Mouse (Mus musculus) forebrain, embryonic 11.5 days (tissue): ENCODE measurements around the gene Ifna5. TPM values are rescaled to one million over a fixed set of nuclear protein-coding genes. Genes with fewer than 3 reads are reported as not detected.
"Not testable (repeated sequence)": the region's sequence is repeated elsewhere in the genome, so short reads cannot be mapped to it uniquely, and the experiment has no call there.

ENCODE experiments used
- ATAC-seq: fragments of 200-750 bp; cut with Nextera tagmentation; replicated peaks from 2 replicates; pipeline ENCODE4 v1.8.0; 2017; ENCODE audit warnings: moderate TSS enrichment; ENCODE audit not compliant: low FRiP score
- DNase-seq: peaks from one replicate; pipeline ENCODE4 v3.0.0-alpha.2; 2017; ENCODE audit warnings: low spot score
- H3K27ac ChIP-seq: fragments of 300-500 bp; sonication (generic); 2 replicates; pipeline ENCODE4 v1.5.1; 2014; ENCODE audit warnings: low read depth, low read length
- H3K27me3 ChIP-seq: fragments of 300-500 bp; sonication (generic); 2 replicates; pipeline ENCODE4 v1.6.1; 2014; ENCODE audit warnings: mild to moderate bottlenecking, low read length, mixed read lengths; ENCODE audit not compliant: control insufficient read depth, insufficient read depth
- H3K36me3 ChIP-seq: fragments of 300-500 bp; sonication (generic); 2 replicates; pipeline ENCODE4 v1.6.1; 2014; ENCODE audit warnings: mild to moderate bottlenecking, low read length, moderate library complexity, mixed read lengths; ENCODE audit not compliant: control insufficient read depth, insufficient read depth
- H3K4me1 ChIP-seq: fragments of 300-500 bp; sonication (generic); replicated peaks from 2 replicates; pipeline ENCODE4 v1.6.1; 2014; ENCODE audit warnings: low read length, mixed read lengths; ENCODE audit not compliant: control insufficient read depth, insufficient read depth
- H3K4me2 ChIP-seq: fragments of 300-500 bp; sonication (generic); 2 replicates; pipeline ENCODE4 v1.6.1; 2014; ENCODE audit warnings: low read depth, mild to moderate bottlenecking, low read length, moderate library complexity, mixed read lengths; ENCODE audit not compliant: severe bottlenecking
- H3K4me3 ChIP-seq: fragments of 300-500 bp; sonication (generic); 2 replicates; pipeline ENCODE4 v1.5.1; 2014; ENCODE audit warnings: low read depth, low read length
- H3K9ac ChIP-seq: fragments of 300-500 bp; sonication (generic); 2 replicates; pipeline ENCODE4 v1.6.1; 2014; ENCODE audit warnings: low read length
- H3K9me3 ChIP-seq: fragments of 300-500 bp; sonication (generic); 2 replicates; pipeline ENCODE4 v1.6.1; 2016; ENCODE audit warnings: low read length, mixed read lengths; ENCODE audit not compliant: control insufficient read depth
- WGBS: fragments of 180-500 bp; shearing (Covaris S2); extraction: QIAGEN DNeasy Blood & Tissue Kit; methylation state at CpG from one replicate; pipeline ENCODE4 v1.1.7; 2014; 5-methylcytosine and 5-hydroxymethylcytosine counted together
- polyA plus RNA-seq: library from polyadenylated mRNA; unstranded; fragments of >200 nt; fragmentation: Nextera tagmentation; extraction: Ambion mirVana; gene quantifications from 2 replicates; pipeline ENCODE4 v1.2.1, GENCODE M21; 2014

Gene Ifna5
- polyA plus RNA-seq, 1 experiment from 2014 or later, result not detected

GRCm38 (mm10) chr4:88805761-88806160 lies 29.6 kb upstream of the Ifna5 start:
- peak overlapping the region; percentile 27; the same call in 1 of the 2 replicates for H3K4me2 ChIP-seq
- not testable (repeated sequence) for H3K36me3 ChIP-seq, H3K9me3 ChIP-seq, H3K4me1 ChIP-seq, H3K27me3 ChIP-seq, DNase-seq, H3K27ac ChIP-seq, H3K4me3 ChIP-seq, ATAC-seq, H3K9ac ChIP-seq
- WGBS, result 0% methylated on average over 11 of the region's 34 CpGs

GRCm38 (mm10) chr4:88815928-88816327 lies 19.4 kb upstream of the Ifna5 start, which contains the start of gene Ifna7:
Ifna7 (plus strand) TSS chr4:88816228.
- WGBS, result 60% methylated on average over 3 of the region's 3 CpGs
- no peak for DNase-seq
- no peaks in the 10 kb centered on the region for H3K36me3 ChIP-seq
- no peak within 1 kb of the TSS for H3K27ac ChIP-seq
- no peaks in the 10 kb centered on the region for H3K27me3 ChIP-seq
- H3K9ac ChIP-seq, result no peak within 1 kb of the TSS
- no peaks in the 10 kb centered on the region for H3K9me3 ChIP-seq
- no peak for ATAC-seq
- H3K4me1 ChIP-seq, result no peaks in the 10 kb centered on the region
- H3K4me3 ChIP-seq, result no peak within 1 kb of the TSS
- H3K4me2 ChIP-seq, result no peak within 1 kb of the TSS

- 90% methylated on average over 1 of the region's 1 CpGs for WGBS
- H3K4me2 ChIP-seq, result no peak within 1 kb of the TSS
- H3K9me3 ChIP-seq, result no peaks in the 10 kb centered on the region
- no peaks in the 10 kb centered on the region for H3K27me3 ChIP-seq
- H3K4me3 ChIP-seq, result no peak within 1 kb of the TSS
- H3K4me1 ChIP-seq, result no peaks in the 10 kb centered on the region
- ATAC-seq (no peak), DNase-seq (no peak)
- no peak within 1 kb of the TSS for H3K9ac ChIP-seq
- H3K27ac ChIP-seq, result no peak within 1 kb of the TSS
- no peaks in the 10 kb centered on the region for H3K36me3 ChIP-seq
These were observed 15.7 kb upstream of the Ifna5 start, which contains the start of gene Ifna11 for GRCm38 (mm10) chr4:88819659-88820058. Ifna11 (plus strand) TSS chr4:88819959.

- no peak overlapping the region for H3K27ac ChIP-seq
- H3K4me2 ChIP-seq, result no peak overlapping the region
- no peaks in the 10 kb centered on the region for H3K27me3 ChIP-seq
- H3K4me1 ChIP-seq, result no peaks in the 10 kb centered on the region
- no peaks in the 10 kb centered on the region for H3K9me3 ChIP-seq
- H3K4me3 ChIP-seq, result no peak overlapping the region
- H3K36me3 ChIP-seq, result no peaks in the 10 kb centered on the region
- ATAC-seq (no peak), DNase-seq (no peak)
- no peak overlapping the region for H3K9ac ChIP-seq
- 22% methylated on average over 4 of the region's 4 CpGs for WGBS
These were observed 12.3 kb upstream of the Ifna5 start for GRCm38 (mm10) chr4:88822995-88823394.

GRCm38 (mm10) chr4:88827116-88827515 lies 8.2 kb upstream of the Ifna5 start, which contains the start of gene Ifna6:
Ifna6 (plus strand) TSS chr4:88827416.
- H3K36me3 ChIP-seq, H3K9me3 ChIP-seq, H3K27ac ChIP-seq, DNase-seq, H3K4me3 ChIP-seq, H3K27me3 ChIP-seq, H3K4me1 ChIP-seq, H3K4me2 ChIP-seq, H3K9ac ChIP-seq, ATAC-seq: not testable (repeated sequence)

- no peaks in the 10 kb centered on the region for H3K36me3 ChIP-seq
- 31% methylated on average over 4 of the region's 4 CpGs for WGBS
- DNase-seq, result no peak
These were observed 4.8 kb upstream of the Ifna5 start for GRCm38 (mm10) chr4:88830523-88830922.

GRCm38 (mm10) chr4:88838828-88839227 lies 3.5 kb downstream of the Ifna5 start:
- WGBS, result 40% methylated on average over 3 of the region's 3 CpGs
- H3K27ac ChIP-seq, result no peak overlapping the region
- ATAC-seq (no peak), DNase-seq (no peak)
- no peaks in the 10 kb centered on the region for H3K4me1 ChIP-seq
- no peak overlapping the region for H3K9ac ChIP-seq
- no peaks in the 10 kb centered on the region for H3K36me3 ChIP-seq
- no peaks in the 10 kb centered on the region for H3K9me3 ChIP-seq
- H3K27me3 ChIP-seq, result no peaks in the 10 kb centered on the region
- no peak overlapping the region for H3K4me2 ChIP-seq
- H3K4me3 ChIP-seq, result no peak overlapping the region

More at GRCm38 (mm10) chr4:88830523-88830922, 4.8 kb upstream of the Ifna5 start:
- Histone ChIP-seq H3K27ac (no peak overlapping the region), H3K4me2 (no peak overlapping the region), H3K9ac (no peak overlapping the region), H3K27me3 (no peaks in the 10 kb centered on the region), H3K4me1 (no peaks in the 10 kb centered on the region), H3K9me3 (no peaks in the 10 kb centered on the region), H3K4me3 (no peak overlapping the region)
- ATAC-seq, result no peak

GRCm38 (mm10) chr4:88840058-88840457 lies 4.7 kb downstream of the Ifna5 start:
- 81% methylated on average over 3 of the region's 3 CpGs for WGBS
- H3K4me3 ChIP-seq, result no peak overlapping the region
- H3K4me2 ChIP-seq, result no peak overlapping the region
- H3K36me3 ChIP-seq, result no peaks in the 10 kb centered on the region
- no peak overlapping the region for H3K27ac ChIP-seq
- DNase-seq, result no peak
- ATAC-seq, result no peak
- no peaks in the 10 kb centered on the region for H3K4me1 ChIP-seq
- no peaks in the 10 kb centered on the region for H3K27me3 ChIP-seq
- H3K9ac ChIP-seq, result no peak overlapping the region
- H3K9me3 ChIP-seq, result no peaks in the 10 kb centered on the region

GRCm38 (mm10) chr4:88841438-88841911 lies 6.2 kb downstream of the Ifna5 start, which contains the start of gene Ifna4:
Ifna4 (plus strand) TSS chr4:88841861.
- no peak within 1 kb of the TSS for H3K27ac ChIP-seq
- WGBS, result 41% methylated on average over 2 of the region's 2 CpGs
- DNase-seq, result no peak

More at GRCm38 (mm10) chr4:88841438-88841911, 6.2 kb downstream of the Ifna5 start, which contains the start of gene Ifna4:
- H3K4me1 ChIP-seq, result no peaks in the 10 kb centered on the region
- no peak within 1 kb of the TSS for H3K4me3 ChIP-seq
- no peak within 1 kb of the TSS for H3K9ac ChIP-seq
- no peaks in the 10 kb centered on the region for H3K36me3 ChIP-seq
- ATAC-seq, result no peak
- H3K4me2 ChIP-seq, result no peak within 1 kb of the TSS
- no peaks in the 10 kb centered on the region for H3K9me3 ChIP-seq
- no peaks in the 10 kb centered on the region for H3K27me3 ChIP-seq
